Mouse (Mus musculus) bone marrow macrophage, adult 2 months (primary cell): ENCODE data around the gene Mindy3.

Experiments used
- CTCF ChIP-seq: IDR thresholded peaks from 2 replicates; pipeline ENCODE4 v1.5.1; 2012; ENCODE audit warnings: low read depth, mild to moderate bottlenecking, low read length, moderate library complexity
- POLR2A ChIP-seq: IDR thresholded peaks from 2 replicates; pipeline ENCODE4 v1.6.1; 2012; ENCODE audit warnings: mild to moderate bottlenecking, low read depth, low read length, borderline replicate concordance

DNA sequence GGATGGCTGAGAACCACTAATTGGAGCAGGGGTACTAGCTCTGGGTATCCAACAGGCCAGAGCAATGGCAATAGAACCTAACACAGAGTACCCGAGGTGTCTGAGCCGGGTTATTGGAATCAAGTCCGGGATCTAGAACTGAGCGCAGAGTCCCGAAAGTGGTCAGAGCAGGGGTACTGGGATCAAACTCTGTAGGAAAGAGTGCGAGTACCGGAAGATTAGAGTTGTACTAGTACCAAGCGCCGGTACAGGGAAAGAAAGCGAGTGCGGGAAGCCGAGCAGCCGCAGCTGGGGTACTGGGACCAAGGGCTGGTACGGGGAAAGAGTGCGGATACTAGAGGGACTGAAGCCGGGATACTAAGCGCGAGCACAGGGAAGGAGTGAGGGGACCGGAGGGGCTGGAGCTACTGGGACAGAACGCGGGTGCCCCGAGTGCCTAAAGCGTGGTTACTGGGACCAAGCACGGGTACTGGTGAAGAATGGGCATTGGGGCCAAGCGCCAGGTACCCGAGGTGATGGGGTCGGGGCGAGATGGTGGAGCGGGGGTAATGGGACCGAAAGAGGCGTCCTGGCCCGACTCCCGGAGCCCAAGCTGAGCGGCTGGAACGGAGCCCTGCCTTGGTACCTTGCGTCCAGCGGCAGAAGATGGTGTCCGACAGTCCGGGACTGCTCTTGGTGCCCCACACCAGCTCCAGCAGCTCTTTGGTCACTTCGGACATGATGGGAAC, 572 bp downstream of the Mindy3 start:
- TF ChIP-seq CTCF, result no peak
- TF ChIP-seq POLR2A, result no peak
